Mouse (Mus musculus) stomach, postnatal 0 days (tissue): Measurements from ENCODE around the gene Uap1l1. TPM values are rescaled to one million over a fixed set of nuclear protein-coding genes. Genes with fewer than 3 reads are reported as not detected.

ENCODE experiments used
- ATAC-seq: fragments of 200-750 bp; cut with Nextera tagmentation; 2 replicates; pipeline ENCODE4 v1.8.0; 2017; ENCODE audit not compliant: low FRiP score, low TSS enrichment
- DNase-seq: peaks from one replicate; pipeline ENCODE4 v3.0.0-alpha.2; 2016; ENCODE audit warnings: low spot score
- H3K27ac ChIP-seq: fragments of 300-500 bp; sonication (generic); replicated peaks from 2 replicates; pipeline ENCODE4 v1.5.1; 2014; ENCODE audit warnings: mild to moderate bottlenecking, control low read depth
- H3K27me3 ChIP-seq: fragments of 300-500 bp; sonication (generic); 2 replicates; pipeline ENCODE4 v1.6.1; 2014; ENCODE audit warnings: low read length; ENCODE audit not compliant: control insufficient read depth, insufficient read depth
- H3K36me3 ChIP-seq: fragments of 300-500 bp; sonication (generic); 2 replicates; pipeline ENCODE4 v1.6.1; 2014; ENCODE audit warnings: low read length, mixed read lengths; ENCODE audit not compliant: control insufficient read depth, insufficient read depth
- H3K4me1 ChIP-seq: fragments of 300-500 bp; sonication (generic); replicated peaks from 2 replicates; pipeline ENCODE4 v1.6.1; 2014; ENCODE audit warnings: antibody characterized with exemption; ENCODE audit not compliant: control insufficient read depth, insufficient read depth
- H3K4me2 ChIP-seq: fragments of 300-500 bp; sonication (generic); replicated peaks from 2 replicates; pipeline ENCODE4 v1.6.1; 2014; ENCODE audit warnings: low read depth, mild to moderate bottlenecking, control low read depth, moderate library complexity
- H3K4me3 ChIP-seq: fragments of 300-500 bp; sonication (generic); 2 replicates; pipeline ENCODE4 v1.5.1; 2014; ENCODE audit warnings: low read depth, low read length, control low read depth
- H3K9ac ChIP-seq: fragments of 300-500 bp; sonication (generic); 2 replicates; pipeline ENCODE4 v1.6.1; 2014; ENCODE audit warnings: mild to moderate bottlenecking, low read length, control low read depth, mixed read lengths
- H3K9me3 ChIP-seq: fragments of 300-500 bp; sonication (generic); 2 replicates; pipeline ENCODE4 v1.6.1; 2016; ENCODE audit warnings: low read length; ENCODE audit not compliant: control insufficient read depth
- CTCF ChIP-seq: IDR thresholded peaks from 2 replicates; pipeline ENCODE4 v1.5.1; 2016; ENCODE audit warnings: antibody characterized with exemption, low read depth, mild to moderate bottlenecking, moderate library complexity
- EP300 ChIP-seq: optimal IDR thresholded peaks from 2 replicates; pipeline ENCODE3; 2016; ENCODE audit warnings: antibody characterized with exemption
- WGBS: fragments of 180-500 bp; shearing (Covaris S2); extraction: QIAGEN DNeasy Blood & Tissue Kit; methylation state at CpG from one replicate; pipeline ENCODE4 v1.1.7; 2014; 5-methylcytosine and 5-hydroxymethylcytosine counted together
- polyA plus RNA-seq: library from polyadenylated mRNA; unstranded; fragments of >200 nt; fragmentation: Nextera tagmentation; extraction: Ambion mirVana; gene quantifications from 2 replicates; pipeline ENCODE4 v1.2.1, GENCODE M21; 2015

Uap1l1 gene
- polyA plus RNA-seq, 1 experiment from 2014 or later: 33.2 TPM

GRCm38 (mm10) chr2:25355419-25356066 is 9.9 kb downstream of the Uap1l1 start:
- Histone ChIP-seq H3K9me3 (no peaks in the 10 kb centered on the region), H3K4me2 (peak overlapping the region; percentile 73), H3K36me3 (peaks cover 17% of the 10 kb centered on the region), H3K27me3 (no peaks in the 10 kb centered on the region), H3K4me1 (peaks cover 5% of the 10 kb centered on the region), H3K27ac (no peak overlapping the region), H3K4me3 (peak overlapping the region; percentile 34), H3K9ac (peak overlapping the region; percentile 43; the same call in 1 of the 2 replicates)
- no peak for TF ChIP-seq EP300
- TF ChIP-seq CTCF: no peak
- ATAC-seq (peak; percentile 10; the same call in 1 of the 2 replicates), DNase-seq (no peak)
- WGBS: 37% methylated on average over 18 of the region's 18 CpGs

DNA sequence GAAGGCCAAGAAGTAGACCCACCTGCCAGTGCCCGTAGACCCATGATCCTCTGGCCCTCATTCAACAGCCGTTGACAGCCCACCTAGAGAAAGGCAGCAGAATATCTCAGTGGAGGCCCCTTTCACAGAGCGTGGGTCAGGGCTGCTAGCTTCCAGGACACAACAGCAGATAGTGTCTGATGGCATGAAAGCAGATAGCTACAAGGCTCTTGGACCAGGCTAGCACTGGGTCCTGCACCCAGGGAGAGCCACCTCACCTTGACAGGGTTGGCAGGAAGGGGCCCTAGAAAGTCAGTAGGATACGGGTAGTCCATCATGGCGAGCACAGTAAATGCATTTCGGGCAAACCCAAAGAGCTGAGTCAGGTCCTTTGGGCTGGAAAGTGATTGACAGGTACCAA is 11.3 kb downstream of the Uap1l1 start:
- H3K9me3 ChIP-seq: no peaks in the 10 kb centered on the region
- no peak for ATAC-seq
- peaks cover 26% of the 10 kb centered on the region for H3K36me3 ChIP-seq
- H3K27me3 ChIP-seq: no peaks in the 10 kb centered on the region
- no peak overlapping the region for H3K27ac ChIP-seq
- H3K4me1 ChIP-seq: peaks cover 5% of the 10 kb centered on the region
- WGBS: 86% methylated on average over 6 of the region's 6 CpGs
- H3K9ac ChIP-seq: no peak overlapping the region
- H3K4me3 ChIP-seq: no peak overlapping the region
- no peak for DNase-seq
- H3K4me2 ChIP-seq: no peak overlapping the region
- TF ChIP-seq CTCF (no peak), EP300 (no peak)

DNA sequence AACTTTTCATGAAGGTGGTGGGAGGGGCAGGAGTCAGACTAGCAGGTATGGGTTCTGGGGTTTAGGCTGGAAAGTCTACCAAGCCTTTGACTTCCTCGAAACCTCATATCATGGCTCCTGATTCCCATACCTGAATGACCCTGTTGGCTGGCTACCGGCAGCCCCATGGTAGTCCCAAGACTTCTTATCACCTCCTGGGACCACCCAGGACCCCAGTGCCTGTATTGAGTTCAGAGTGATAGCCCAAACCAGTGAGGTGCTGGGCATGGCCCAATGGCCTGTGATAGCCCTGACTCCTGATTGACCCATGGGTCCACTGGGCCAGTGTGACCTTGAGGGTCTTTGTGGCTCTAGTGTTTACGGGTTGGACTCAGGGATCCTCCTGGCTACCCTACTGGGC is 14.8 kb downstream of the Uap1l1 start:
- H3K36me3 ChIP-seq: peaks cover 47% of the 10 kb centered on the region

GRCm38 (mm10) chr2:25349499-25349898 is 16.0 kb downstream of the Uap1l1 start:
- WGBS: 94% methylated on average over 4 of the region's 4 CpGs

More for the DNA sequence above, 14.8 kb downstream of the Uap1l1 start:
- Histone ChIP-seq H3K9ac (no peak overlapping the region), H3K4me3 (no peak overlapping the region), H3K27ac (no peak overlapping the region), H3K27me3 (no peaks in the 10 kb centered on the region), H3K4me1 (peaks cover 3% of the 10 kb centered on the region), H3K9me3 (no peaks in the 10 kb centered on the region), H3K4me2 (no peak overlapping the region)
- WGBS: 98% methylated on average over 3 of the region's 3 CpGs
- ATAC-seq: no peak
- DNase-seq: no peak
- TF ChIP-seq EP300: no peak
- no peak for TF ChIP-seq CTCF

GRCm38 (mm10) chr2:25348162-25348561 is 17.3 kb downstream of the Uap1l1 start:
- H3K9me3 ChIP-seq: no peaks in the 10 kb centered on the region
- no peaks in the 10 kb centered on the region for H3K27me3 ChIP-seq
- DNase-seq: no peak
- no peak for ATAC-seq
- WGBS: 81% methylated on average over 7 of the region's 7 CpGs
- peaks cover 63% of the 10 kb centered on the region for H3K36me3 ChIP-seq
- H3K4me3 ChIP-seq: no peak overlapping the region
- H3K27ac ChIP-seq: no peak overlapping the region
- no peak overlapping the region for H3K9ac ChIP-seq
- no peak overlapping the region for H3K4me2 ChIP-seq
- H3K4me1 ChIP-seq: no peaks in the 10 kb centered on the region
- no peak for TF ChIP-seq CTCF
- no peak for TF ChIP-seq EP300

More at GRCm38 (mm10) chr2:25349499-25349898, 16.0 kb downstream of the Uap1l1 start:
- Histone ChIP-seq H3K27ac (no peak overlapping the region), H3K4me1 (no peaks in the 10 kb centered on the region), H3K9me3 (no peaks in the 10 kb centered on the region), H3K27me3 (no peaks in the 10 kb centered on the region), H3K4me3 (no peak overlapping the region), H3K36me3 (peaks cover 55% of the 10 kb centered on the region), H3K9ac (no peak overlapping the region), H3K4me2 (no peak overlapping the region)
- ATAC-seq (no peak), DNase-seq (no peak)
- no peak for TF ChIP-seq CTCF
- TF ChIP-seq EP300: no peak

DNA sequence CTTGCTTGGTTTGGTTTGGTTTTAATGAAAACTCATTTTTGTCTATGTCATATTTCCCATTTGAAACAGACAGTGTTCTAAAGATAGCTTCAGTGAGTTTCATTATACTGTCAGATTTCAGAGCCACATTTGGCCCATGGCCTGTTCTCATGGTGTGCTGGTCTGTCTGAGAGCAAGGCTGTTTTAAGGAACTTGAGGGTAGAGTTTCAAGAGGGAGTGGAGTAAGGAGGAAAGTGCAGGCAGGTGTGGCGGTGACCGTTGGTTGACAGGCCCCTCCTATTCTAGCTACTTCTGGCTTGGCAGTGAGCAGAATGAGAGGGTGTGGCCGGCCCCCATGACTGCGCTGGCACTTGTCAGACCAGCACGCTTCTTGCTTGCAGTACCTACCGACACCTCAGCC is 27.2 kb downstream of the Uap1l1 start:
- 86% methylated on average over 6 of the region's 6 CpGs for WGBS
- no peak overlapping the region for H3K4me2 ChIP-seq

More for the DNA sequence above, 27.2 kb downstream of the Uap1l1 start:
- H3K36me3 ChIP-seq: peaks cover 30% of the 10 kb centered on the region
- H3K27ac ChIP-seq: no peak overlapping the region
- no peaks in the 10 kb centered on the region for H3K27me3 ChIP-seq
- TF ChIP-seq EP300 (no peak), CTCF (no peak)
- no peak overlapping the region for H3K4me3 ChIP-seq
- peak; percentile 39 for DNase-seq
- H3K9me3 ChIP-seq: no peaks in the 10 kb centered on the region
- H3K4me1 ChIP-seq: peaks cover 3% of the 10 kb centered on the region; the same call in 1 of the 2 replicates
- no peak overlapping the region for H3K9ac ChIP-seq
- peak; percentile 56 for ATAC-seq
